Mouse (Mus musculus): ENCODE results near the gene Zswim7. TPM values are rescaled to one million over a fixed set of nuclear protein-coding genes. Genes with fewer than 3 reads are reported as not detected.

Zswim7 gene
- polyA plus RNA-seq, 1 experiment from 2014 or later: 24.3 TPM

DNA sequence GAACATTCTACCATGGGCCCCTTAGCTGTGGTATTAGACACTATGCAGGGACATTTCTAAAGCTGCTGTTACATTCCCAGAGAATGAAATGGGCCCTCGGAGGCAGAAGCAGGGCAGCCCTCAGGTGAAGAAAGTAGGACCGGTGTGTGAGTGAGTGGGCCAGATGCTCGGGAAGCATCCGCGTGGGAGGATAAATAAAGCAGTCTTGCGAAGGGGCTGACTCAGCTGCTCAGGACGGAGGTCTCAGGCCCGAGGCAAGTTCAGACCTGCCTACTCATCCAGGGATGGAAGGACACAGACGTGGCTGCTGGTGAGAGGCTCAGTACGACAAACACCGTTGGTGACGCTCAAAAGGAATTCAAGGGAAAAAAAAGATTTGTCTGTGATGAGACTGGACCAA is 12.1 kb downstream of the Zswim7 start:
- no peak overlapping the region for H3K4me3 ChIP-seq (ENCODE audit: low read depth, low read length)
- DNase-seq (ENCODE audit: low spot score): no peak
- no peaks in the 10 kb centered on the region for H3K9me3 ChIP-seq (replicated peaks; ENCODE audit: control insufficient read depth, low read length)
- H3K27me3 ChIP-seq (ENCODE audit: control insufficient read depth, insufficient read depth, low read length): no peaks in the 10 kb centered on the region
- ATAC-seq (replicated peaks; ENCODE audit: insufficient number of reproducible peaks, low FRiP score, low TSS enrichment, low read depth): no peak
- no peaks in the 10 kb centered on the region; the same call in 1 of the 2 replicates for H3K4me1 ChIP-seq (ENCODE audit: control insufficient read depth, insufficient read depth, low read length)
- H3K36me3 ChIP-seq (replicated peaks; ENCODE audit: control insufficient read depth, insufficient read depth, low read depth, low read length): no peaks in the 10 kb centered on the region
- H3K27ac ChIP-seq (replicated peaks; ENCODE audit: low read depth, low read length): no peak overlapping the region
- 60% methylated on average over 12 of the region's 12 CpGs for WGBS
- H3K4me2 ChIP-seq (ENCODE audit: low read depth, low read length): no peak overlapping the region
- H3K9ac ChIP-seq (replicated peaks; ENCODE audit: low read length): no peak overlapping the region

DNA sequence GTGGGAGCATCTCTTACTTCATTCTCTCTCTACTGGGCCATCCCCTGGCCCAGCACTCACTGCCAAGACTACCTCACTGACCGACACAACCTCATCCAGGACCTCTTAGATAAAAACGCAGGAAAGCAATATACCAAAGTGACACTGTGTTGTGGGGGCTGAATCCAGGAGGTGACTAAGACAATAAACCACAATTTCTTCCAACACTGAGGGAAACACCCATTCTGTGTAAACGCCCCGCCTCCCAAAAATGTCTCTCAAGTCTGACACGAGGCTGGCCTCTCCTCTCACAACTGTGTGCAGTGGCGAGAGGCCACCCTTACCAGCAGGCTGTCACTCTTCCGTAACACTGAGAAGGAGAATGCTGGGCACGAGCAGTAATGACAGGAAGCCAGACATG is 12.8 kb downstream of the Zswim7 start:
- DNase-seq (ENCODE audit: low spot score): no peak
- ATAC-seq (replicated peaks; ENCODE audit: insufficient number of reproducible peaks, low FRiP score, low TSS enrichment, low read depth): no peak
- WGBS: 74% methylated on average over 8 of the region's 8 CpGs
- H3K4me2 ChIP-seq (ENCODE audit: low read depth, low read length): no peak overlapping the region
- no peak overlapping the region for H3K4me3 ChIP-seq (ENCODE audit: low read depth, low read length)
- H3K27me3 ChIP-seq (ENCODE audit: control insufficient read depth, insufficient read depth, low read length): no peaks in the 10 kb centered on the region
- no peaks in the 10 kb centered on the region; the same call in 1 of the 2 replicates for H3K4me1 ChIP-seq (ENCODE audit: control insufficient read depth, insufficient read depth, low read length)
- H3K9ac ChIP-seq (replicated peaks; ENCODE audit: low read length): no peak overlapping the region
- H3K9me3 ChIP-seq (replicated peaks; ENCODE audit: control insufficient read depth, low read length): no peaks in the 10 kb centered on the region
- no peaks in the 10 kb centered on the region for H3K36me3 ChIP-seq (replicated peaks; ENCODE audit: control insufficient read depth, insufficient read depth, low read depth, low read length)
- no peak overlapping the region for H3K27ac ChIP-seq (replicated peaks; ENCODE audit: low read depth, low read length)

DNA sequence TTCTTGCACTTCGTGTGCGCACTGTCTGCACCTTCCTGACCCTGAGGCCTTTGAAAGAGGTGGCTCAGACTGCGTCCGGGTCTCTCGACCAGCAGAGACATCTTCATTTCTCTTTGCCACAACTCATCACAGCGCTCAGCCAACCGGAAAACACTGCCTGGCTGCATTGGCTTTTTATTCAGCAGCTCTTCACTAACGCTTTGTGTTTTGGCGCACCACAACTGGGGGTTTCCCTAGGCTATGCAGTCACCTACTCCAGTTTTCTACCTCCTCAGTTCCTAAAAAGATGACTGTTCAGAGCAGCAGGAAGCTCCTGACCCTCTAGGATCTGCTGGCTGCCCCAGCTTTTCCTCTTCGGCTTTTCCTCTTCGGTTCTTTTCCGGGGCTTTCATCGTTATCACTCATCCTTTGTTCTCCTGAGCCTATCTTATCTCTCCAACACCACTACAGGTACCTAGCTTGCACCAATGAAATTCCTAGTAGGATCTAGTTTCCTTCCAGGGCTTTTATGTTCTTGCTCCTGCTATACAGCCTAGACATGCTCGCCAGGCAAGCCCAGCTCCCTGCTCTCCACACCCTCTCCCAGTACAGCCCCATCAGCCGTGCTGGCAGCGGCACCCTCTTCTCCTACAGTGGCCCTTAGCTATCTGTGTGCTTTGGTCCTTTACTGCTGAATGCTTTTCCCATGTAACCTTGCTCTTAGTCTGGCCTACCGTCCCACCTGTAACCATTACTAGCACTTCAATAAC is 14.5 kb downstream of the Zswim7 start:
- H3K9ac ChIP-seq (replicated peaks; ENCODE audit: low read length): no peak overlapping the region
- H3K4me2 ChIP-seq (ENCODE audit: low read depth, low read length): no peak overlapping the region
- no peak overlapping the region for H3K27ac ChIP-seq (replicated peaks; ENCODE audit: low read depth, low read length)
- no peak for DNase-seq (ENCODE audit: low spot score)
- H3K27me3 ChIP-seq (ENCODE audit: control insufficient read depth, insufficient read depth, low read length): no peaks in the 10 kb centered on the region
- no peaks in the 10 kb centered on the region for H3K36me3 ChIP-seq (replicated peaks; ENCODE audit: control insufficient read depth, insufficient read depth, low read depth, low read length)
- WGBS: 62% methylated on average over 17 of the region's 17 CpGs
- no peaks in the 10 kb centered on the region for H3K9me3 ChIP-seq (replicated peaks; ENCODE audit: control insufficient read depth, low read length)
- no peak overlapping the region for H3K4me3 ChIP-seq (ENCODE audit: low read depth, low read length)
- ATAC-seq (replicated peaks; ENCODE audit: insufficient number of reproducible peaks, low FRiP score, low TSS enrichment, low read depth): no peak
- no peaks in the 10 kb centered on the region; the same call in 1 of the 2 replicates for H3K4me1 ChIP-seq (ENCODE audit: control insufficient read depth, insufficient read depth, low read length)

DNA sequence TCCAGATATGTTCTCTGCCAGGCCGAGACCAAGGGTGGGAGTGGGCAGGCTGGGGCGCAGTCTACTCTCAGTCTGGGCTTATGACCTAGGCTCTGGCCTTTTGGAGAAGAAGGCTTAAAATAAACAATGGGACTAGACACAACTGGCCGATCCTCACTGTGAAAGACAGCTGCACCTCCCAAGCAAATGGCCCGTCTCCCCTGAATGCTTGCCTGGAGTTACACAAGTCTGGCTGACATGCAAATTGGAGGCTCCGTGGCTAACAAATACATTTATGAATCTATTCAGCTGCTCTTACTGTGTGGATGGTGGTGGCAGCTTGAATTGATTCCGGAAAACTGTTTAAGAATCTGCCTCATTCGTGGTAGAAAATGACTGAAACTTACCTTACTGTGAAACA is 15.5 kb downstream of the Zswim7 start:
- Histone ChIP-seq H3K27ac (replicated peaks; ENCODE audit: low read depth, low read length) (no peak overlapping the region), H3K4me2 (ENCODE audit: low read depth, low read length) (no peak overlapping the region), H3K9me3 (replicated peaks; ENCODE audit: control insufficient read depth, low read length) (no peaks in the 10 kb centered on the region), H3K27me3 (ENCODE audit: control insufficient read depth, insufficient read depth, low read length) (no peaks in the 10 kb centered on the region), H3K4me1 (ENCODE audit: control insufficient read depth, insufficient read depth, low read length) (no peaks in the 10 kb centered on the region; the same call in 1 of the 2 replicates), H3K36me3 (replicated peaks; ENCODE audit: control insufficient read depth, insufficient read depth, low read depth, low read length) (no peaks in the 10 kb centered on the region), H3K4me3 (ENCODE audit: low read depth, low read length) (no peak overlapping the region), H3K9ac (replicated peaks; ENCODE audit: low read length) (no peak overlapping the region)
- no peak for DNase-seq (ENCODE audit: low spot score)
- 82% methylated on average over 7 of the region's 7 CpGs for WGBS
- no peak for ATAC-seq (replicated peaks; ENCODE audit: insufficient number of reproducible peaks, low FRiP score, low TSS enrichment, low read depth)

DNA sequence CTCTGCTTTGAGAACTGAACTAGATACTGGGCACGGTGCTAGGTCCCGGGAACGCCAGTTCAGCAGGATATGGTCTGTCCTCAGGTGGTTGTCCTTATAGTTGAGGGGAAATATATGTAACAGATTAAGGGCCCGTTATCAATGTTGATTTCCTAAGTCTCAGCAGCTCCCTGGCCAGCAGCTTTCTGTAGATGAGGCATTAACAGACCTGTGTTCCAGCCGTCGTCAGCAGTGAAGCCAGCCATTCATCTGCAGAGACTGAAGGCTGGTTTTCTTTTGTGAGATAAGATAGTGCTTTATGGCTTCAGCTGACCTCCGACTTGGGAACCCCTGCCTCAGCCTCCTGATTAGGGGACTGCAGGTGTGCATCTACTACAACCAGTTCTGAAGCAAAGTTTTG is 17.2 kb downstream of the Zswim7 start:
- Histone ChIP-seq H3K4me1 (ENCODE audit: control insufficient read depth, insufficient read depth, low read length) (no peaks in the 10 kb centered on the region), H3K4me3 (ENCODE audit: low read depth, low read length) (no peak overlapping the region), H3K36me3 (replicated peaks; ENCODE audit: control insufficient read depth, insufficient read depth, low read depth, low read length) (no peaks in the 10 kb centered on the region), H3K27ac (replicated peaks; ENCODE audit: low read depth, low read length) (no peak overlapping the region), H3K9ac (replicated peaks; ENCODE audit: low read length) (no peak overlapping the region), H3K9me3 (replicated peaks; ENCODE audit: control insufficient read depth, low read length) (no peaks in the 10 kb centered on the region), H3K4me2 (ENCODE audit: low read depth, low read length) (no peak overlapping the region), H3K27me3 (ENCODE audit: control insufficient read depth, insufficient read depth, low read length) (no peaks in the 10 kb centered on the region)
- no peak for ATAC-seq (replicated peaks; ENCODE audit: insufficient number of reproducible peaks, low FRiP score, low TSS enrichment, low read depth)
- WGBS: 84% methylated on average over 7 of the region's 7 CpGs
- DNase-seq (ENCODE audit: low spot score): no peak

DNA sequence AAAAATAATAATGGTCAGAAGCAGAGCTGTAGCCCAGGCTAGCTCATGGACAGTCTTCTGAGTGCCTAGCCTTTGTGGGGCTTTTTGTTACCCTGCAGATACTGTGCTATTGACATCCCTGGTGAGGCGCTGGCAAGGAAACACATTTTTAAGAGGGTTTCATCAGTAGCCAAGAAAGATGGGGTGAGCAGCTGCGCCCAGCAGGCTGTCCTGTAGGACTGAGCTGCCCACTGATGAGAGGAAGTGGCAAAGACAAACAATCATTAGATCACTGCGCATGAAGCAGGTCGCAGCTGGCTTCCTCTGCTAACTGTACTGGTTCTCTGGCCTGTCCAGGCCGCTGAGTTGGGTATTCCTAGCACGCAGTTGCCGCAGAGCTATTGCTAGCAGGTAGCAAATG is 17.6 kb downstream of the Zswim7 start:
- no peak overlapping the region for H3K4me3 ChIP-seq (ENCODE audit: low read depth, low read length)
- 82% methylated on average over 7 of the region's 7 CpGs for WGBS
- no peaks in the 10 kb centered on the region for H3K36me3 ChIP-seq (replicated peaks; ENCODE audit: control insufficient read depth, insufficient read depth, low read depth, low read length)
- H3K27me3 ChIP-seq (ENCODE audit: control insufficient read depth, insufficient read depth, low read length): no peaks in the 10 kb centered on the region
- no peak overlapping the region for H3K9ac ChIP-seq (replicated peaks; ENCODE audit: low read length)
- H3K27ac ChIP-seq (replicated peaks; ENCODE audit: low read depth, low read length): no peak overlapping the region
- DNase-seq (ENCODE audit: low spot score): no peak
- H3K9me3 ChIP-seq (replicated peaks; ENCODE audit: control insufficient read depth, low read length): no peaks in the 10 kb centered on the region
- no peak overlapping the region for H3K4me2 ChIP-seq (ENCODE audit: low read depth, low read length)
- no peaks in the 10 kb centered on the region for H3K4me1 ChIP-seq (ENCODE audit: control insufficient read depth, insufficient read depth, low read length)
- ATAC-seq (replicated peaks; ENCODE audit: insufficient number of reproducible peaks, low FRiP score, low TSS enrichment, low read depth): no peak

DNA sequence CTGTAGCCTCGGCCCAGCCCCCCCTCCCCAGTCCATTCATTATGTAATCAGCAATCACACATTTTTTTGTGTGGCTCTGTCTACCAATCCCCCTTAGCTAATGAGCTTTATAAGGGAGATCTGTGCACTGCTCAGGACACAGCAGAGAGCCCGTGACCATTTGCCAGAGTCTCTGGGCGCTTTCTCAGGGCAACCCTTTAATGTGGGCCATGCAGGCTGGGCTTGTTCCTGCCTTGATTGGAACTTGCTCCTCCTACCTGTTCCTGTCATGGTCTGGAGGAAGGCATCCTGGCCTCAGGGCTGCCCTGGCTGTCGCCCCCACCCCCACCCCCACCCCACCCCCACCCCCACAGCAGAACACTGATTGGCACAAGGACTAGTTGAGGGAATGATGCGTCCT is 22.0 kb downstream of the Zswim7 start:
- Histone ChIP-seq H3K36me3 (replicated peaks; ENCODE audit: control insufficient read depth, insufficient read depth, low read depth, low read length) (no peaks in the 10 kb centered on the region), H3K27ac (replicated peaks; ENCODE audit: low read depth, low read length) (no peak overlapping the region), H3K27me3 (ENCODE audit: control insufficient read depth, insufficient read depth, low read length) (no peaks in the 10 kb centered on the region), H3K4me2 (ENCODE audit: low read depth, low read length) (no peak overlapping the region), H3K4me1 (ENCODE audit: control insufficient read depth, insufficient read depth, low read length) (no peaks in the 10 kb centered on the region), H3K4me3 (ENCODE audit: low read depth, low read length) (no peak overlapping the region), H3K9ac (replicated peaks; ENCODE audit: low read length) (no peak overlapping the region), H3K9me3 (replicated peaks; ENCODE audit: control insufficient read depth, low read length) (no peaks in the 10 kb centered on the region)
- no peak for DNase-seq (ENCODE audit: low spot score)
- ATAC-seq (replicated peaks; ENCODE audit: insufficient number of reproducible peaks, low FRiP score, low TSS enrichment, low read depth): no peak
- WGBS: 35% methylated on average over 5 of the region's 5 CpGs

DNA sequence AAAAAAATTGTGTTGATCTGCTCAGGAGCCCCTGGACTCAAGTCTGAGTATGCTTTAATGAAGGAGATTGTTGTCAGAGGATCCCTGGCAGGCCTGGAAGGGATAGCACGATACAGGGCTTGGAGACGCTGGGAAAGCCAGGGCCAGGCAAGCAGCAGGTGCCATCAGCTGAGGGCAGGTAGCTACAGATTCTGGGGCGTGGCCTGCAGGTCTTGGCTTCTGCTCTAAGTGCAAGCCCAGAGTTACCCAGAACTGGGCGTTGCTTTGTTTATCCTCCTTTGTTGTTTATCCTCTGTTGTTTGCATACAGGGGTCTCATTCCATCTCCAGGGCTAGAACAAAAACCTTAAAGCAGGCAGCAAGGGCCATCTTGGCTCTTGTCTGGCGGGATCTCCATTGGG is 27.8 kb downstream of the Zswim7 start:
- 76% methylated on average over 5 of the region's 5 CpGs for WGBS
- no peaks in the 10 kb centered on the region for H3K27me3 ChIP-seq (ENCODE audit: control insufficient read depth, insufficient read depth, low read length)
- no peak overlapping the region for H3K27ac ChIP-seq (replicated peaks; ENCODE audit: low read depth, low read length)
- H3K4me2 ChIP-seq (ENCODE audit: low read depth, low read length): no peak overlapping the region
- no peak for DNase-seq (ENCODE audit: low spot score)
- H3K36me3 ChIP-seq (replicated peaks; ENCODE audit: control insufficient read depth, insufficient read depth, low read depth, low read length): no peaks in the 10 kb centered on the region
- no peak overlapping the region for H3K4me3 ChIP-seq (ENCODE audit: low read depth, low read length)
- H3K4me1 ChIP-seq (ENCODE audit: control insufficient read depth, insufficient read depth, low read length): 0 out of 2 replicates have a peak, but pooled peaks cover 3% of the 10 kb centered on the region
- no peaks in the 10 kb centered on the region for H3K9me3 ChIP-seq (replicated peaks; ENCODE audit: control insufficient read depth, low read length)
- H3K9ac ChIP-seq (replicated peaks; ENCODE audit: low read length): no peak overlapping the region
- ATAC-seq (replicated peaks; ENCODE audit: insufficient number of reproducible peaks, low FRiP score, low TSS enrichment, low read depth): no peak
